In genomic region chr9:60561641-60562289, GRCm38 (mm10) we compare ENCODE assay signal across 9 mouse cellular contexts. TPM values are rescaled to one million over a fixed set of nuclear protein-coding genes. Genes with fewer than 3 reads are reported as not detected.
DNase-seq lines count a peak whose midpoint lies in the region; ATAC-seq and TF ChIP-seq lines count a peak whose summit lies in the region.
"Had no signal": no experiment of that assay in that cellular context is flagged by ENCODE, and none has a peak within 500 bp of the region (broad histone marks: within the 10 kb centered on the region; RNA-seq: fewer than 3 reads in every experiment).

No protein-coding gene starts in this region.

- intact Hi-C loops in heart, postnatal 25 days (cut with DNase I): no loop called here

- no peak for ATAC-seq in heart, postnatal 0 days (ENCODE audit: insufficient read depth, low read depth)
- no peak for ATAC-seq in limb, embryonic 15.5 days (ENCODE audit: insufficient number of reproducible peaks, low FRiP score, low TSS enrichment, low read depth)

- H3K9ac ChIP-seq in heart, postnatal 0 days (replicated peaks; ENCODE audit: low read depth, low read length): no peak overlapping the region
- no peak overlapping the region for H3K9ac ChIP-seq in limb, embryonic 15.5 days

- WGBS in heart, postnatal 0 days: 60% methylated on average over 9 of the region's 9 CpGs
- 37% methylated on average over 9 of the region's 9 CpGs for WGBS in limb, embryonic 15.5 days

- H3K27ac ChIP-seq in heart, postnatal 0 days (ENCODE audit: low read depth): no peak overlapping the region
- H3K27ac ChIP-seq in limb, embryonic 15.5 days: 0 out of 2 replicates have a peak overlapping the region, but pooled peaks have one; percentile 33
- H3K27ac ChIP-seq: forebrain, embryonic 10.5 days had no signal

- TF ChIP-seq CTCF in heart, postnatal 0 days (IDR thresholded peaks at IDR 0.05; ENCODE audit: low read depth): no peak

- no peaks in the 10 kb centered on the region for H3K27me3 ChIP-seq in heart, postnatal 0 days (ENCODE audit: control insufficient read depth, insufficient read depth, low read length)
- H3K27me3 ChIP-seq in limb, embryonic 15.5 days: no peaks in the 10 kb centered on the region; the same call in 1 of the 2 replicates

- H3K4me1 ChIP-seq in heart, postnatal 0 days (ENCODE audit: control insufficient read depth, insufficient read depth): no peaks in the 10 kb centered on the region
- H3K4me1 ChIP-seq in limb, embryonic 15.5 days: peaks cover 29% of the 10 kb centered on the region

- H3K36me3 ChIP-seq in heart, postnatal 0 days (replicated peaks; ENCODE audit: control insufficient read depth, insufficient read depth, low read length): no peaks in the 10 kb centered on the region
- no peaks in the 10 kb centered on the region for H3K36me3 ChIP-seq in limb, embryonic 15.5 days
- H3K36me3 ChIP-seq: forebrain, embryonic 10.5 days had no signal

- no peaks in the 10 kb centered on the region for H3K9me3 ChIP-seq in heart, postnatal 0 days (replicated peaks; ENCODE audit: control insufficient read depth, low read length)
- H3K9me3 ChIP-seq in limb, embryonic 15.5 days: no peaks in the 10 kb centered on the region
- H3K9me3 ChIP-seq: forebrain, embryonic 10.5 days had no signal

- DNase-seq in heart, postnatal 0 days (ENCODE audit: low spot score): peak; percentile 13
- DNase-seq in heart, postnatal 25 days (ENCODE audit: low spot score): no peak
- peak; percentile 41 for DNase-seq in A20 (ENCODE audit: low read depth, low spot score)
- peak; percentile 22 for DNase-seq in embryo, embryonic 11.5 days (ENCODE audit: low read depth, low spot score)
- DNase-seq in ovary, postnatal 10 days (ENCODE audit: low spot score): no peak
- DNase-seq in cerebellum, adult 18-20 months: no peak
- DNase-seq in adrenal gland, adult 8-10 months: no peak

- TF ChIP-seq EP300 in heart, postnatal 0 days (IDR thresholded peaks at IDR 0.05; ENCODE audit: low read depth): no peak

- no peak overlapping the region for H3K4me3 ChIP-seq in heart, postnatal 0 days (ENCODE audit: low read depth, low read length)
- H3K4me3 ChIP-seq in limb, embryonic 15.5 days: no peak overlapping the region
- H3K4me3 ChIP-seq: forebrain, embryonic 10.5 days had no signal

- H3K4me2 ChIP-seq in heart, postnatal 0 days (ENCODE audit: low read depth, low read length): no peak overlapping the region
- no peak overlapping the region for H3K4me2 ChIP-seq in limb, embryonic 15.5 days

RNA-seq across cellular contexts. Expression of gene Thsd4, which starts 39.9 kb away (rescaled TPM):
- total RNA-seq in heart, postnatal 0 days (2014; rRNA removed; ENCODE audit: low replicate concordance): 37.5 and 45.0 TPM in 2 replicates
- 4.8 and 4.9 TPM in 2 replicates for polyA plus RNA-seq in heart, postnatal 0 days (2015; fragmentation: Nextera tagmentation; extraction: Ambion mirVana)
- total RNA-seq in heart, postnatal 25 days (2021): 1 to 10 TPM; 6.2 to 6.4 TPM
- polyA plus RNA-seq in limb, embryonic 15.5 days (2015; fragmentation: Nextera tagmentation; extraction: Ambion mirVana): 27.9 and 31.6 TPM in 2 replicates
- total RNA-seq in adrenal gland, adult 8-10 months (2022): 1 to 10 TPM; 4.2 to 8.1 (median 6.3) TPM

Comparison
In these comparisons a context has a peak if more than half of its experiments do, and no peak if none do; other contexts are left out.
1. DNase-seq: peak in heart, postnatal 0 days (single experiment), A20 (single experiment) and embryo, embryonic 11.5 days (single experiment); none in heart, postnatal 25 days (single experiment), ovary, postnatal 10 days (single experiment), cerebellum, adult 18-20 months (0 of 2) and adrenal gland, adult 8-10 months (single experiment).